Mouse (Mus musculus) intestine, postnatal 0 days (tissue): ENCODE data around the gene Eef1akmt4. TPM values are rescaled to one million over a fixed set of nuclear protein-coding genes. Genes with fewer than 3 reads are reported as not detected.
"Not testable (repeated sequence)": the region's sequence is repeated elsewhere in the genome, so short reads cannot be mapped to it uniquely, and the experiment has no call there.

Source experiments
- ATAC-seq: fragments of 200-750 bp; cut with Nextera tagmentation; 2 replicates; pipeline ENCODE4 v1.8.0; 2017; ENCODE audit warnings: mild to moderate bottlenecking, moderate TSS enrichment, moderate library complexity
- H3K27ac ChIP-seq: fragments of 300-500 bp; sonication (generic); 2 replicates; pipeline ENCODE4 v1.5.1; 2014; ENCODE audit warnings: mild to moderate bottlenecking, low read depth, low read length, moderate library complexity
- H3K27me3 ChIP-seq: fragments of 300-500 bp; sonication (generic); replicated peaks from 2 replicates; pipeline ENCODE4 v1.6.1; 2014; ENCODE audit warnings: low read length, mixed read lengths; ENCODE audit not compliant: control insufficient read depth, insufficient read depth
- H3K36me3 ChIP-seq: fragments of 300-500 bp; sonication (generic); 2 replicates; pipeline ENCODE4 v1.6.1; 2014; ENCODE audit warnings: mild to moderate bottlenecking, moderate library complexity; ENCODE audit not compliant: control insufficient read depth, insufficient read depth
- H3K4me1 ChIP-seq: fragments of 300-500 bp; sonication (generic); replicated peaks from 2 replicates; pipeline ENCODE4 v1.6.1; 2014; ENCODE audit warnings: antibody characterized with exemption, low read length, mixed read lengths; ENCODE audit not compliant: control insufficient read depth, insufficient read depth
- H3K4me2 ChIP-seq: fragments of 300-500 bp; sonication (generic); replicated peaks from 2 replicates; pipeline ENCODE4 v1.6.1; 2014; ENCODE audit warnings: low read depth, mild to moderate bottlenecking, moderate library complexity
- H3K4me3 ChIP-seq: fragments of 300-500 bp; sonication (generic); 2 replicates; pipeline ENCODE4 v1.5.1; 2014; ENCODE audit warnings: low read depth, low read length
- H3K9ac ChIP-seq: fragments of 300-500 bp; sonication (generic); 2 replicates; pipeline ENCODE4 v1.6.1; 2014; ENCODE audit warnings: mild to moderate bottlenecking, low read depth, low read length
- H3K9me3 ChIP-seq: fragments of 300-500 bp; sonication (generic); 2 replicates; pipeline ENCODE4 v1.6.1; 2016; ENCODE audit warnings: mixed run types; ENCODE audit not compliant: control insufficient read depth
- CTCF ChIP-seq: sonication (generic); IDR thresholded peaks from 2 replicates; pipeline ENCODE4 v1.5.1; 2016; ENCODE audit warnings: low read depth, mild to moderate bottlenecking, control low read depth, antibody characterized with exemption, moderate library complexity
- WGBS: fragments of 180-500 bp; shearing (Covaris S2); extraction: QIAGEN DNeasy Blood & Tissue Kit; methylation state at CpG from one replicate; pipeline ENCODE4 v1.1.7; 2014; 5-methylcytosine and 5-hydroxymethylcytosine counted together
- polyA plus RNA-seq: library from polyadenylated mRNA; unstranded; fragments of >200 nt; fragmentation: Nextera tagmentation; extraction: Ambion mirVana; gene quantifications from 2 replicates; pipeline ENCODE4 v1.2.1, GENCODE M21; 2015

Gene Eef1akmt4
- polyA plus RNA-seq, 1 experiment from 2014 or later, result 17.8 TPM

GRCm38 (mm10) chr16:20642161-20642560, 30.8 kb downstream of the Eef1akmt4 start:
- Histone ChIP-seq H3K27ac (no peak overlapping the region), H3K4me3 (no peak overlapping the region), H3K36me3 (no peaks in the 10 kb centered on the region), H3K9ac (no peak overlapping the region), H3K9me3 (no peaks in the 10 kb centered on the region), H3K4me2 (no peak overlapping the region), H3K27me3 (no peaks in the 10 kb centered on the region), H3K4me1 (no peaks in the 10 kb centered on the region)
- peak; percentile 92 for TF ChIP-seq CTCF
- ATAC-seq, result no peak
- whole genome bisulfite sequencing, result under 1% methylated on average over 8 of the region's 8 CpGs

- WGBS, result 80% methylated on average over 7 of the region's 7 CpGs
- no peaks in the 10 kb centered on the region for H3K4me1 ChIP-seq
- H3K9ac ChIP-seq, result no peak overlapping the region
- no peaks in the 10 kb centered on the region for H3K9me3 ChIP-seq
- no peaks in the 10 kb centered on the region for H3K27me3 ChIP-seq
- ATAC-seq, result no peak
- TF ChIP-seq CTCF, result no peak
- H3K4me2 ChIP-seq, result no peak overlapping the region
- H3K36me3 ChIP-seq, result no peaks in the 10 kb centered on the region
- H3K4me3 ChIP-seq, result no peak overlapping the region
- H3K27ac ChIP-seq, result no peak overlapping the region
Observed at GRCm38 (mm10) chr16:20643911-20644310, 32.5 kb downstream of the Eef1akmt4 start.

DNA sequence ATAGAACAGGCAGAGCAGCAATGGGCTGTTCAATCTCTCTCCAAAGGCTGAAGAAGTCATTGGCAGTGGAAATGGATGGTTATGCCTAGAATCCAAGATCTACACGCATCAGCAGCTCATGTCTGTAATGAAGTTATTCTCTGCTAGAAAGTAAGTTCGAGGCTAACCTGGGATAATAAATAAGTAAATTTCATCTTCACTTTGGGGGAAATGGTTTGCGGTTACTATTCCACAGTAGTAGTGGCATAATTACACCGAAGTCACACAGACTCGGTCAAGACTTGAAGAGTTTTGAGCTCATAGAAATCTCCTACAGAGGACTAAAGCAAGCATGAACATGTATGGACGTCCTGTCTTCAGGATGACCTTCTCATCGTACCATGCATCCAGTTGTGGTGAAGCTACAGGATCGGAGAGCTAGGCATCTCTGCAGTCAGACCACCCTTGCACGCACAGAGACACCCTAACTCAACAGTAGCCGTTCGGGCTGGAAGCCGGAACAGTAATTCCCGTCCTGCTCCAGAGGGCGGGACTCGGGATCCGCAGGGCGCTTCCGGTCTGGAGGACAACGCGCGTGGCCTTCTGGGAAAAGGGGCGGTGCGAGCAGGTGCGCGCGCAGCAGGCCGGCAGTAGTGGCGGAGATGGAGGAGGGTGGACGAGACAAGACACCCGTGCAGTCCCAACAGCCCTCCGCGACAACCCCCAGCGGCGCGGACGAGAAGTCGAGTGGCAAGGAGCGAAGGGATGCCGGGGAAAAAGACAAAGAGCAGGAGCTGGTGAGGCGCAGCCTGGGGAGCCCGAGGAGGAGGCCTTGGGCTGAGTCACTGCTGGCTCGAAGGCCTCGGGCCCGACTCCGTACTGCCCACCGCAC, 39.9 kb downstream of the Eef1akmt4 start, which contains the start of gene Psmd2:
TSS of gene Psmd2 (plus strand) at position 577 of the 871 bp plus-strand sequence.
- H3K9ac ChIP-seq, result peak within 1 kb of the TSS; percentile 74
- H3K4me1 ChIP-seq, result no peaks in the 10 kb centered on the region
- peak; percentile 28; the same call in 1 of the 2 replicates for TF ChIP-seq CTCF
- no peaks in the 10 kb centered on the region for H3K9me3 ChIP-seq
- peak within 1 kb of the TSS; percentile 81 for H3K4me2 ChIP-seq
- H3K36me3 ChIP-seq, result peaks cover 20% of the 10 kb centered on the region
- ATAC-seq, result peak; percentile 94
- peak within 1 kb of the TSS; percentile 74 for H3K4me3 ChIP-seq
- H3K27me3 ChIP-seq, result no peaks in the 10 kb centered on the region
- WGBS, result 1% methylated on average over 46 of the region's 46 CpGs
- H3K27ac ChIP-seq, result peak within 1 kb of the TSS; percentile 9; the same call in 1 of the 2 replicates

DNA sequence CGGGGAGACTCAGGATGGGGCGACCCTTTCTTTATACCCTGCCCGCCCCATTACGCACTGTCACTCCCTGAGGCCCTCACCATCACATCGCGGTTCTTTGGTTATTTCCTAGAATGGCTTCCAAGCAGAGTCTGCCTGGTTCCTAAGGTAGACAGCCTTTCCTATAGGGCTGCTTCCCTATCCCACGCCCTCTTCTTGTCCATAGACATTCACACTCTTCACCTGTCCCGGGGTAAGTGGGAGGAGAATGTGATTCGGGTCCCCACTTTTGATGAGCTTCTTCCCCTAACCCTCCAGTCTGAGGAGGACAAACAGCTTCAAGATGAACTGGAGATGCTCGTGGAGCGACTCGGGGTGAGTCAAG, 40.5 kb downstream of the Eef1akmt4 start:
- ATAC-seq, result peak; percentile 34; the same call in 1 of the 2 replicates
- Histone ChIP-seq H3K4me3 (peak overlapping the region; percentile 74), H3K9ac (peak overlapping the region; percentile 74), H3K27me3 (no peaks in the 10 kb centered on the region), H3K4me2 (peak overlapping the region; percentile 81), H3K36me3 (peaks cover 26% of the 10 kb centered on the region), H3K9me3 (no peaks in the 10 kb centered on the region), H3K27ac (peak overlapping the region; percentile 9; the same call in 1 of the 2 replicates), H3K4me1 (no peaks in the 10 kb centered on the region)
- TF ChIP-seq CTCF, result no peak
- 7% methylated on average over 12 of the region's 12 CpGs for WGBS

- Histone ChIP-seq H3K4me1 (no peaks in the 10 kb centered on the region), H3K27me3 (no peaks in the 10 kb centered on the region), H3K4me3 (no peak overlapping the region), H3K36me3 (peaks cover 40% of the 10 kb centered on the region), H3K9me3 (no peaks in the 10 kb centered on the region), H3K27ac (no peak overlapping the region), H3K9ac (no peak overlapping the region), H3K4me2 (no peak overlapping the region)
- no peak for TF ChIP-seq CTCF
- ATAC-seq, result no peak
- WGBS, result 57% methylated on average over 2 of the region's 2 CpGs
Observed at GRCm38 (mm10) chr16:20653315-20653714, 41.9 kb downstream of the Eef1akmt4 start.

DNA sequence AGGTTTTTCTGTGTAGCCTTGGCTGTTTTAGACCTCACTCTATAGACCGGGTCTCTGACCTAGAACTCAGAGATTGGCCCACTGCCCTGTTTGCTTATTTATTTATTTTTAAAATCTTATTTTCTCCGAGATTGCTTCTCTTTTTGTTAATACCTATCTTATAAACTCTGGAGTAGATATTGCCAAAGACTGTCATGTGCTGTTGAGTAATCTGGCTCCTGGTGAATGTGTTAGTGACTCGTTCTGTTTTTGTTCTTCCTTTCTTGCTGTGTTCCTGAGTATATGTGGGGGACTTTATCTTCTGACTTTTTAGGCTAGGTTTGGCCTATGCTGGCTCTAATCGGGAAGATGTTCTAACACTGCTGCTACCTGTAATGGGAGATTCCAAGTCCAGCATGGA, 46.3 kb downstream of the Eef1akmt4 start:
- 87% methylated on average over 4 of the region's 4 CpGs for WGBS
- H3K27me3 ChIP-seq, result no peaks in the 10 kb centered on the region
- peaks cover 82% of the 10 kb centered on the region for H3K36me3 ChIP-seq
- H3K4me2 ChIP-seq, result no peak overlapping the region
- no peak for ATAC-seq
- H3K4me1 ChIP-seq, result no peaks in the 10 kb centered on the region
- no peak for TF ChIP-seq CTCF
- no peak overlapping the region for H3K27ac ChIP-seq
- H3K4me3 ChIP-seq, result no peak overlapping the region
- no peak overlapping the region for H3K9ac ChIP-seq
- H3K9me3 ChIP-seq, result no peaks in the 10 kb centered on the region

- not testable (repeated sequence) for H3K36me3 ChIP-seq, H3K9ac ChIP-seq, ATAC-seq, H3K9me3 ChIP-seq, H3K4me2 ChIP-seq, H3K27me3 ChIP-seq, H3K4me3 ChIP-seq, H3K4me1 ChIP-seq, H3K27ac ChIP-seq
- 92% methylated on average over 3 of the region's 6 CpGs for WGBS
Observed at GRCm38 (mm10) chr16:20668013-20668412, 56.6 kb downstream of the Eef1akmt4 start, which contains the start of gene Eif4g1. Gene Eif4g1 (plus strand): TSS chr16:20668313.
